Mouse (Mus musculus) adrenal gland, postnatal 4 days (tissue): ENCODE measurements around the gene Gm11567. TPM values are rescaled to one million over a fixed set of nuclear protein-coding genes. Genes with fewer than 3 reads are reported as not detected.
"Not testable (repeated sequence)": the region's sequence is repeated elsewhere in the genome, so short reads cannot be mapped to it uniquely, and the experiment has no call there.

Source experiments
- DNase-seq, 2 experiments: peaks; one replicate each; pipeline ENCODE4 v3.0.0; 2021 to 2022; ENCODE audit warnings: low spot score in 2 of 2, mixed read lengths in 2 of 2
- long read RNA-seq, 2 experiments: library from polyadenylated mRNA; stranded (forward); transcript quantifications; one replicate each; pipeline ENCODE4 v2.0.0; 2021
- total RNA-seq, 2 experiments: library from RNA; stranded (reverse); gene quantifications; 2 replicates each; pipeline ENCODE4 v1.2.3; 2021

The Gm11567 gene
- not detected for total RNA-seq
- long read RNA-seq, experiment 1: 0 reads
- long read RNA-seq, experiment 2: 0 reads

DNA sequence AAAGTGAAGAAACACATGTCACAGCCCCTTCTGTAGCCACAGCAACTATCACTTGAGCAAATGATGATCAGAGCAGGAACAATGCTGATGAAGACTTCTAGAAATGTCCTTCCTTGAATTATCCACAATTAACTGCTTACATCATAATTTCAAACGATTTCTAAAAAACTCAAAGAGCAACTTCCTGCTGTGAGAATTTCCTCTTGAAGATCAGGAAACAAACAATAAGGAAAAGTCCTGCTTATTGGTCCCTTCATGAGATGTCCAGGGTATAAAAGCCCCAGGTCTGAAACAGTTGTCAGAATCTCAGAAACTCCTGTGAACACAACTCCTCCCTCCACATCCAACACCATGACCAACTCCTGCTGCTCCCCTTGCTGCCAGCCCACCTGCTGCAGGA is at the start of gene Gm11567:
TSS of gene Gm11567 (plus strand) at position 301 of the 400 bp plus-strand sequence.
- DNase-seq: not testable (repeated sequence)

DNA sequence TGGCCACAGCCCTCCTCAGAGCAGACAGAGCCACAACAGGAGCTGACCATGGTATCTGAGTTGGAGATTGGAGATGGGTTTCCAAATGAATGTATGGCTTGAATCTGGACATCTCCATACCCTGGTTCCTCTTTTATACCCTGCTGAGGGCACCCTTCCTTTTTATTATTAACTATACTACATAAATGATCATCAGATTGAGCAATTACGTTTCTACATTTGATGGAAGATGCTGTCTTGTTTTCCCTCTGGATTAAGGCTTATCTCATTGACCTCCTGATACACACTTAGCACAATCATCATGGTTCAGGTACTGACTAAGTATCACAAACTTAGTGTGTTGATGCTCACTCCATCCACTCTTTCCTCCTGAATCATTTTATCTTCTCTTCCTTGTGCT is 41.0 kb upstream of the Gm11567 start, which contains the start of gene 2300003K06Rik:
TSS of gene 2300003K06Rik (minus strand) at position 101 of the 400 bp plus-strand sequence.
- no peak for DNase-seq

DNA sequence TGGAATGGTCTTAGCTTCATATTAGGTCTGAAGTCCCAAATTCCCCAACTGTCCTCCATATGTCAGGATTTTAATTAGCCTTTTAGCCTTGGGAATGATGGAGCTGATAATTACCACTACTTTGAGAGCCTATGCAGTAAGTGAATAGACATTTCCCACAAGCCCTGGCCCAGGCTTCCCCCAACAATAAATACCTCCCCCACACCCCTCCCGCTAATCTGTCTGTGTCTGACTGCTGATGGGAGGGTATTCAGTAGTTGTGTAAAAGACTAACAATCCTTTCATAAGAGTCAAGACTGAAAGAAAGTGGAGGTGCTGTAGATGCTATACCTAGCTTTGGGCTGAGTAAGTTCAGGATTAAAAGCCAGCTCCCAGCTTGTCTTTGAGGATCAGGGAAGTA is 36.8 kb upstream of the Gm11567 start:
- DNase-seq: no peak

DNA sequence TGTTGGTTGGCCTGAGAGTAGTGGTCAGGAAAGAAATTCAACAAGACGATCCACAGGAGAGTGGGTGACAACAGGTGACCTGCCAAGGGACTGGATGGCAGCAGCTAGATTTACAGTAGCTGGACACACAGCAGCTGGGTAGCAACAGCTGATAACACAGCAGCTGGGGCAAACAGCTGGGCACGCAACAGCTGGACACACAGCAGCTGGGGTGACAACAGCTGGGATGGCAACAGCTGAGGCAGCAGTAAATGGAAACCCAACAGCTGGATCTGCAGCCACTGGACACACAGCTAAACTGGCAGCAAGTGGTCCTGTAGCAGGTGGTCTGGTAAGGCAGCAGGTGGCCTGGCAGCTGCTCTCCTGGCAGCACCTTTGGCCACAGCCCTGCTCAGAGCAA is 32.2 kb upstream of the Gm11567 start:
- no peak for DNase-seq

DNA sequence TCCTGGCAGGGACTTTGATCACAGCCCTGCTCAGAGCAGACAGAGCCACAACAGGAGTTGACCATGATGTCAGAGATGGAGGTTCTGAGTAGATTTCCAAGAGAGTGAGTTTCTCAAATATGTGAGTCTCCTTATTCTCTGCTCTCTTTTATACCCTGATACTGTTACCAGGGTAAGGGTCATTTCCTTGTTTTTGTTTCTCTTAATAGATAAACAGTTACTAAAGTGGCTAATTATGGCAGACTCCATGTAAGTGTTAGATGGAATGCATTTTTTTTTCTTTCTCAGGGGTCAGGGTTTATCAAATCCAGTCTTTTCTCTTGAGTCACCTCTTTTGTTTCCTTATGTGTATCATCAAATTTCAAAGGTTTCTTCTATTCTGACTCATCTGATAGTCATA is 27.5 kb upstream of the Gm11567 start, which contains the start of gene Krtap4-16:
TSS of gene Krtap4-16 (minus strand) at position 101 of the 400 bp plus-strand sequence.
- DNase-seq: no peak

DNA sequence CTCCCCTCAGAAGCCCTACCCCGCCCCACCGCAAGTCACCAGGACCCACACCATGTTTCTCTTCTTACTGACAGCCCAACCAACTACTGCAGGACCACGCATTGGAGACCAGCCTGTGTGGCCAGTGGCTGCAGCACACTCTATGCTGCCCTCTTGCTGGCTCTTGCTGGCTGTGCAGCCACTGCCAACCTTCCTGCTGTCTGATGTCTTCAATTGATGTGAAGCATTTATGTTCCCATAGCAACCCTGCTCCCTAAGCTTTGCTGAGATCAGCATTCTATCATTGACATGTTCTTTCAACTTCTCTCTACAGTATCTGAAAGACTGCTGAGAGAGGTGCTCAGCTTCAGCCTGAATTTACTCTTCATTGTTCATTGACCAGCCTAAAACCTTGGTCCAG is 24.9 kb upstream of the Gm11567 start:
- no peak for DNase-seq

DNA sequence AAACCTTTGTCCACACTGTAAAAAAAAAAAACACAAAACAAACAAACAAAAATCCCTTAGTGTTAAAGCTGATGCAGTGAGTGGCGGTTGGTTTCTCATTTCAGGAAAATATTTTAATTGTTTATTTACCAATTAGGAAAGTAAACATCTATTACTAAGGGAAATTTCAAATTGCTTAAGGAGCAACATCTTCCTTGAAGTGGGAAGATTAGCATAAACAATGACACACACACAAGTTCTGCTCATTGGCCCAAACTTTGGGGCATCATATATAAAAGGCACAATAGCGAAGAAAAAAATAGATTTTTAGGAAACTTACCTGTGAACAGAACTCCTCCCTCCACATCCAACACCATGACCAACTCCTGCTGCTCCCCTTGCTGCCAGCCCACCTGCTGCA is 21.4 kb upstream of the Gm11567 start, which contains the start of gene Gm11568:
TSS of gene Gm11568 (plus strand) at position 301 of the 400 bp plus-strand sequence.
- DNase-seq: no peak

DNA sequence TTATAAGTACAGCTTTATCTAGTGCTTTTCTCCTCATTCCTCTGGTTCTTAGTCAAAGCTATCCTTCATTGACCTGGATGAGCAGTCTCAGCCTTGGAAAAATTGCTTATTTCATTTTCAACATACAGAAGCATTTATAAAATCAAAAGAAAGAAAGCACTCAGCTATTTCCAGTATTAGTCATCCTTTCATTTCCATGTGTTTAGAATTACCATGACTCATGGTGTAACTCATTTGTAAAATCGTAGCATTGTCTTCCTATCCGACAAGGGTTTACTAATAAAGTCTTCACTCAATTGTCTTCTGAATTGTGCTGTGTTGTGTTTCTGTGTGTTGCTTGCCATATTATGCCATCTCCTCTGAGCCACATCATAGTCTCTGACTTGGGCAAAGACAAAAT is 20.2 kb upstream of the Gm11567 start:
- no peak for DNase-seq

DNA sequence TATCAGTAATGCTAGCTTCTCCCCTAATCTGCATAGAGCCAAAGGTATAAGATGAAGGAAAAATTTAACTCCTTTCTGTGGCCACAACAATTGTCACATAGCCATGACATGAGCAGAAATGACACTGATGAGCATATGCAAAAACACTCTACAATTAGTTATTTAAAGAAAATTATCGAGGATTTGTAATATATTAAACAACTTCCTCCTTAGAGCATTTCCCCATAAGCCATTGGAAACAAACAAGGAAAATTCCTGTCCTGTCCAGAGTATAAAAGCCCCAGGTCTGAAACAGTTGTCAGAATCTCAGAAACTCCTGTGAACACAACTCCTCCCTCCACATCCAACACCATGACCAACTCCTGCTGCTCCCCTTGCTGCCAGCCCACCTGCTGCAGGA is 14.8 kb upstream of the Gm11567 start, which contains the start of gene Gm11559:
TSS of gene Gm11559 (plus strand) at position 301 of the 400 bp plus-strand sequence.
- not testable (repeated sequence) for DNase-seq

DNA sequence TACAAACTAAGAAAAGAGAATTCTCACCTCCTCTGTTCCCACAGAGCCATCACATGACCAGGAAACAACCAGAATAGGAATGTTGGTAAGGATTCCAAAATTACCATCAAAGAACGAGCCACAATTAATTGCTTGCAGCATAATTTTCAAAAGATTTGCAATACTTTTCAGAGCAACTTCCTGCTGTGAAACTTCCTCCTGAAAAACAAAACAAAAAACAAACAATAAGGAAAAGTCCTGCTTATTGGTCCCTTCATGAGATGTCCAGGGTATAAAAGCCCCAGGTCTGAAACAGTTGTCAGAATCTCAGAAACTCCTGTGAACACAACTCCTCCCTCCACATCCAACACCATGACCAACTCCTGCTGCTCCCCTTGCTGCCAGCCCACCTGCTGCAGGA is 5.9 kb upstream of the Gm11567 start, which contains the start of gene Krtap9-1:
TSS of gene Krtap9-1 (plus strand) at position 301 of the 400 bp plus-strand sequence.
- not testable (repeated sequence) for DNase-seq

DNA sequence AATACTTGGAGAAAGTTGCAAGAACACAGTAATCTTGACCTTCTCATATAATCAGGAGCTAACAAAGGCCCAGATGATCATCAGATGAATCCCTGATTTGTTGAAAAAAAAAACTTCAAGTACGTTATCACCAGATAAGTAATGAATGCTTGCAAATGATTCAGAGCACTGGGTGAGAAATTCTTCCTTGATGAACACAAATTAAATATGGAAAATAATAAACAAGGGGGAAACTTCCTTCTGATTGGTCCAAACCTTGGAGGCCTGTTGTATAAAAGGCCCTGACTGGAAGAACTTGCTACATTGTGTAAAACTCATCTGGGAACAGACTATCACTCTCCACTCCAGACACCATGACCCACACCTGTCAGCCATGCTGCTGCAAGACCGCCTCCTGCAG is 28.6 kb downstream of the Gm11567 start, which contains the start of gene Krtap31-1:
TSS of gene Krtap31-1 (plus strand) at position 301 of the 400 bp plus-strand sequence.
- no peak for DNase-seq

DNA sequence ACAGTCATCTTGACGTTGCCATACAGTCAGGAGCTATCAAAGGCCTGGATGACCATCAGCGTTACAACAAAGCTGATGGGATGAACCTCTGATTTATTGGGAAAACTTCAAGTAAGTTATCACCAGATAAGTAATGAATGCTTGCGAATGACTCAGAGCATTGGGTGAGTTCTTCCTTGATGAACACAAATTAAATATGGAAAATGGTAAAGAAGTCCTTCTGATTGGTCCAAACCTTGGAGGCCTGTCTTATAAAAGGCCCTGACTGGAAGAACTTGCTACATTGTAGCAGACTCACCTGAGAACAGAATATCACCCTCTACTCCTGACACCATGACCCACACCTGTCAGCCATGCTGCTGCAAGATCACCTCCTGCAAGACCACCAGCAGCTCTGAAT is 35.5 kb downstream of the Gm11567 start, which contains the start of gene Gm11565:
TSS of gene Gm11565 (plus strand) at position 301 of the 400 bp plus-strand sequence.
- DNase-seq: no peak

Other genes starting within 250 kb of the Gm11567 start
- not detected for gene Krtap4-2, start 244.1 kb upstream of the Gm11567 start, total RNA-seq
- not detected for gene Krtap4-7, start 235.1 kb upstream of the Gm11567 start, total RNA-seq
- gene Gm11555, start 229.0 kb upstream of the Gm11567 start, total RNA-seq: not detected
- gene Gm11563, start 220.2 kb upstream of the Gm11567 start, total RNA-seq: not detected
- gene Krtap4-6, start 213.2 kb upstream of the Gm11567 start, total RNA-seq: not detected
- gene Gm14190, start 188.4 kb upstream of the Gm11567 start, total RNA-seq: not detected
- gene Gm14180, start 144.9 kb upstream of the Gm11567 start, total RNA-seq: not detected
- gene Gm11595, start 106.3 kb upstream of the Gm11567 start, total RNA-seq: not detected
- not detected for gene Krtap4-8, start 98.5 kb upstream of the Gm11567 start, total RNA-seq
- gene Krtap4-9, start 94.0 kb upstream of the Gm11567 start, total RNA-seq: not detected
- not detected for gene Gm11596, start 85.7 kb upstream of the Gm11567 start, total RNA-seq
- not detected for gene Gm11569, start 80.3 kb upstream of the Gm11567 start, total RNA-seq
- gene Gm11554, start 74.7 kb upstream of the Gm11567 start, total RNA-seq: not detected
- not detected for gene Krtap4-13, start 69.3 kb upstream of the Gm11567 start, total RNA-seq
- gene Gm11564, start 63.5 kb upstream of the Gm11567 start, total RNA-seq: not detected
- not detected for gene 2300003K06Rik, start 41.1 kb upstream of the Gm11567 start, total RNA-seq
- gene Krtap4-16, start 27.6 kb upstream of the Gm11567 start, total RNA-seq: not detected
- gene Gm11568, start 21.3 kb upstream of the Gm11567 start, total RNA-seq: not detected
- gene Gm11559, start 14.7 kb upstream of the Gm11567 start, total RNA-seq: not detected
- not detected for gene Krtap9-1, start 5.8 kb upstream of the Gm11567 start, total RNA-seq
- gene Krtap31-1, start 28.7 kb downstream of the Gm11567 start, total RNA-seq: not detected
- gene Gm11565, start 35.6 kb downstream of the Gm11567 start, total RNA-seq: not detected
- gene Krtap31-2, start 57.1 kb downstream of the Gm11567 start, total RNA-seq: not detected
- gene Krtap9-5, start 69.3 kb downstream of the Gm11567 start, total RNA-seq: not detected
- not detected for gene Krtap29-1, start 99.9 kb downstream of the Gm11567 start, total RNA-seq
- not detected for gene Krtap16-1, start 107.4 kb downstream of the Gm11567 start, total RNA-seq
- gene Krtap17-1, start 114.8 kb downstream of the Gm11567 start, total RNA-seq: not detected
- not detected for gene Krt33a, start 137.0 kb downstream of the Gm11567 start, total RNA-seq
- not detected for gene Krt33b, start 150.7 kb downstream of the Gm11567 start, total RNA-seq
- gene Krt34, start 162.4 kb downstream of the Gm11567 start, total RNA-seq: not detected
- not detected for gene Krt31, start 171.4 kb downstream of the Gm11567 start, total RNA-seq
- gene Krt32, start 209.0 kb downstream of the Gm11567 start, total RNA-seq: not detected
- gene Krt35, start 217.1 kb downstream of the Gm11567 start, total RNA-seq: not detected
- gene Krt36, start 226.4 kb downstream of the Gm11567 start, total RNA-seq: under 1 TPM in 1 of 2 experiments, not detected in 1; 0.48 TPM
- gene Krt13, start 242.4 kb downstream of the Gm11567 start, total RNA-seq: not detected